Mouse (Mus musculus): ENCODE results near the gene Fut8. TPM values are rescaled to one million over a fixed set of nuclear protein-coding genes. Genes with fewer than 3 reads are reported as not detected.
A peak's percentile ranks its signal among the peaks of the same experiment; 100 is the strongest.

Fut8 gene
- total and polyA plus RNA-seq, 3 experiments: 60.6 to 124 (median 86.0) TPM

- H3K9ac ChIP-seq (ENCODE audit: insufficient read depth, low read depth): peak overlapping the region; percentile 25; the same call in 1 of the 2 replicates
- TF ChIP-seq UBTF (IDR thresholded peaks at IDR 0.05; ENCODE audit: low read depth, low read length) (no peak), ETS1 (conservative IDR thresholded peaks at IDR 0.05; ENCODE audit: low read depth, low read length) (peak; percentile 44; the same call in 1 of the 2 replicates), ZNF384 (IDR thresholded peaks at IDR 0.05; ENCODE audit: low read depth, low read length) (no peak), NELFE (IDR thresholded peaks at IDR 0.05; ENCODE audit: low read depth, low read length) (no peak), NRF1 (IDR thresholded peaks at IDR 0.05; ENCODE audit: low read depth, low read length) (no peak), IRF4 (IDR thresholded peaks at IDR 0.05; ENCODE audit: low read depth, low read length) (peak; percentile 54; the same call in 1 of the 2 replicates), CHD2 (IDR thresholded peaks at IDR 0.05; ENCODE audit: low read length) (no peak), ZMIZ1 (IDR thresholded peaks at IDR 0.05; ENCODE audit: low read depth, low read length) (no peak), USF2 (conservative IDR thresholded peaks at IDR 0.05; ENCODE audit: low read depth, low read length) (no peak), ZKSCAN1 (IDR thresholded peaks at IDR 0.05; ENCODE audit: borderline replicate concordance, low read depth, low read length) (no peak), RAD21 (IDR thresholded peaks at IDR 0.05; ENCODE audit: low read depth, low read length) (no peak), SIN3A (IDR thresholded peaks at IDR 0.05; ENCODE audit: low read length) (0 out of 2 replicates have a peak, but pooled peaks have one; percentile 22), MAFK (IDR thresholded peaks at IDR 0.05; ENCODE audit: insufficient replicate concordance, low read length) (no peak), GABPA (IDR thresholded peaks at IDR 0.05; ENCODE audit: insufficient replicate concordance, low read depth, low read length) (no peak), MYC (IDR thresholded peaks at IDR 0.05; ENCODE audit: low read depth, low read length) (no peak), TBP (conservative IDR thresholded peaks at IDR 0.05; ENCODE audit: low read depth, low read length) (peak; percentile 60), BHLHE40 (IDR thresholded peaks at IDR 0.05; ENCODE audit: low read depth, low read length) (no peak), ZC3H11A (IDR thresholded peaks at IDR 0.05; ENCODE audit: low read depth, low read length) (no peak), JUN (IDR thresholded peaks at IDR 0.05; ENCODE audit: insufficient read depth, low read depth, low read length) (peak; percentile 7; the same call in 1 of the 2 replicates), MEF2A (IDR thresholded peaks at IDR 0.05; ENCODE audit: borderline replicate concordance, low read depth, low read length) (peak; percentile 90), MAZ (IDR thresholded peaks at IDR 0.05; ENCODE audit: low read depth, low read length) (no peak), POLR2AphosphoS2 (IDR thresholded peaks at IDR 0.05; ENCODE audit: low read depth, low read length) (no peak), SMC3 (IDR thresholded peaks at IDR 0.05; ENCODE audit: low read depth, low read length) (no peak), CTCF (conservative IDR thresholded peaks at IDR 0.05 in 1 of 2, IDR thresholded peaks at IDR 0.05 in 1 of 2; ENCODE audit: low read depth in 2 of 2, low read length in 2 of 2) (no peak), RCOR1 (conservative IDR thresholded peaks at IDR 0.05; ENCODE audit: low read depth, low read length) (no peak), ELF1 (IDR thresholded peaks at IDR 0.05; ENCODE audit: low read depth, low read length) (peak; percentile 73), EP300 (IDR thresholded peaks at IDR 0.05; ENCODE audit: low read length) (peak; percentile 58; the same call in 1 of the 2 replicates), USF1 (IDR thresholded peaks at IDR 0.05; ENCODE audit: low read depth, low read length) (no peak), KAT2A (IDR thresholded peaks at IDR 0.05; ENCODE audit: insufficient replicate concordance, low read length) (no peak), JUND (conservative IDR thresholded peaks at IDR 0.05; ENCODE audit: low read depth, low read length) (no peak), PAX5 (IDR thresholded peaks at IDR 0.05; ENCODE audit: low read length) (no peak), TCF12 (IDR thresholded peaks at IDR 0.05; ENCODE audit: low read depth, low read length) (0 out of 2 replicates have a peak, but pooled peaks have one; percentile 23), MAX (IDR thresholded peaks at IDR 0.05; ENCODE audit: low read length) (no peak), CHD1 (IDR thresholded peaks at IDR 0.05; ENCODE audit: low read depth, low read length) (no peak), MXI1 (IDR thresholded peaks at IDR 0.05; ENCODE audit: low read depth, low read length) (peak; percentile 98), E2F4 (IDR thresholded peaks at IDR 0.05; ENCODE audit: insufficient replicate concordance, low read depth, low read length) (no peak), POLR2A (IDR thresholded peaks at IDR 0.05; ENCODE audit: low read depth, low read length) (0 out of 2 replicates have a peak, but pooled peaks have one; percentile 20), HCFC1 (IDR thresholded peaks at IDR 0.05; ENCODE audit: low read depth, low read length) (no peak)
- H3K9me3 ChIP-seq (replicated peaks; ENCODE audit: low read length): peaks cover 5% of the 10 kb centered on the region
- no peaks in the 10 kb centered on the region for H3K27me3 ChIP-seq (replicated peaks)
- peaks cover 6 to 68% of the 10 kb centered on the region in 2 experiments for H3K4me1 ChIP-seq (ENCODE audit: control insufficient read depth in 1 of 2, insufficient read depth in 2 of 2)
- peak overlapping the region; percentile 76 for H3K27ac ChIP-seq (ENCODE audit: insufficient read depth, low read depth)
- dilution Hi-C loops (cut with MboI; ENCODE audit: extremely low pct_ligation_motif_present, extremely low pct_unique_long_range_greater_than_20kb, low sequenced_read_pairs) (no loop called here), in situ Hi-C loops (cut with MboI; ENCODE audit: low pct_ligation_motif_present, low pct_unique_long_range_greater_than_20kb, low sequenced_read_pairs) (no loop called here)
- H3K36me3 ChIP-seq (replicated peaks in 1 of 2; ENCODE audit: control insufficient read depth in 1 of 2, insufficient read depth in 1 of 2, low read length in 1 of 2): peaks cover 0 to 6% of the 10 kb centered on the region in 2 experiments
- H3K4me3 ChIP-seq (replicated peaks in 1 of 3; ENCODE audit: low read depth in 2 of 3, low read length in 2 of 3, poor library complexity in 1 of 3): peak overlapping the region in 1 of 3 experiments; percentile 11
- peak; percentile 72 for DNase-seq (ENCODE audit: extremely low read depth)
- peaks cover 32% of the 10 kb centered on the region for H3K79me2 ChIP-seq (replicated peaks; ENCODE audit: control insufficient read depth, extremely low read depth, insufficient read depth, poor library complexity, severe bottlenecking)
- H3K4me2 ChIP-seq (ENCODE audit: insufficient read depth, low read depth, poor library complexity, severe bottlenecking): peak overlapping the region; percentile 34
Measured at GRCm38 (mm10) chr12:77309507-77309906, 71.6 kb downstream of the Fut8 start.

Measured in CH12.LX (cell line).